Mouse (Mus musculus) retina, postnatal 7 days (tissue): Measurements from ENCODE around the gene Camkk2.
A peak's percentile ranks its signal among the peaks of the same experiment; 100 is the strongest.

ENCODE experiments used
- DNase-seq: peaks from one replicate; pipeline ENCODE4 v3.0.0-alpha.2; 2012; ENCODE audit warnings: low read depth, low spot score

The Camkk2 gene

DNA sequence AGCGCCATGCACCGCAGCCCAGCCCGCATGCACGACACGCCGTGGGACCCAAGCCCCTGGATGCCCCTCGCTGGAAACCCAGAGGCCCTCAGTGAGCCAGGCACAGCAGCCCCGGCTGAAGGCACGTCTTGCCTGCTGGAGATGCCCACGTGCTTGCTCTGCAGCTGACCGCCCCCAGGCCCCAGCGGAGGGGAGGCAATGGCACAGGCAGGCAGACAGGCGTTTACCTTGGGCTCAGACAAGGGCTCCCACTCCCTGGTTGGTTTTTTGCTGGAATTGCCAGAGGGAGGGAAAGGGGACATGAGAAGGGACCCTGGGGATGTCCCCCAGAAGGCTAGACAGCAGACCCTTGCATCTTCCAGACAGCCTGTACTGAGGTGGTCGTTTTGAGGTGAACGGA lies 42.4 kb downstream of the Camkk2 start:
- DNase-seq = no peak

DNA sequence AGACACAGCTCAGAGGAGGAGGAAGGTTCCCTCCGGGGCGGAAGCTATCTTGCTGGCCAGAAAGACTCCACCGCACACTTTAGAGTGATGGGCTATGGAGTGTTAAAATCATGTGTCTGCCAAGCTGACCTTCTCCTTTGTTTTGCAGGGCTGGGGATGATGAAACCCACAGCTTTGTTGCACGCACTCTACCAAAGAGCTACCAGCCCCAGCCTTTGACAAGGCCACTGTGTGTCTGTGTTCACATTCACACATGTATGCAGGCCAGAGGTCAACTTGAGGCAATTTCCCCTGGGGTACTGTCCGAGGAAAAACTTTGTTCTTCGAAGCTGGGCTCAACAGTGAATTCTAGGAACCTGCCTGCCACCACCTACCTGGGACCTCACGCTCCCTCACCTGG lies 43.4 kb downstream of the Camkk2 start:
- DNase-seq = no peak

DNA sequence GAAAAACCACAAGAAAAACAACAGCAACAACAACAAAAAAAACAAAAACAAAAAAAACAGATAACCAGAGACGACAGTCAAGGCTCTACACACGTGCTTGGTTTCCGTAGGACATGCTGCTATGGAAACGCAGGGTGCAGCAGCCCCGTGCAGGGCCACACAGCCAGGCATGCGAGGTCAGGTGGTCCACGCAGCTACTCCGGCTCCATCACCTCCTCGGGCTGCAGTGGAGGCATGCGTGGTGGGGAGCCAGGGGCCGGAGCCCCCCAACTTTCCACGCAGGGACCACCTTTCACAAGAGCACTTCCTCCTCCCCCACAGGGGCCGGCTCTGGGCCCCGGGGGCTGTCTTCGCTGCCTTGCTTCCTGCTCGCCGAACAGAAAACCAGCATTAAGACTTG lies 45.3 kb downstream of the Camkk2 start:
- no peak for DNase-seq

DNA sequence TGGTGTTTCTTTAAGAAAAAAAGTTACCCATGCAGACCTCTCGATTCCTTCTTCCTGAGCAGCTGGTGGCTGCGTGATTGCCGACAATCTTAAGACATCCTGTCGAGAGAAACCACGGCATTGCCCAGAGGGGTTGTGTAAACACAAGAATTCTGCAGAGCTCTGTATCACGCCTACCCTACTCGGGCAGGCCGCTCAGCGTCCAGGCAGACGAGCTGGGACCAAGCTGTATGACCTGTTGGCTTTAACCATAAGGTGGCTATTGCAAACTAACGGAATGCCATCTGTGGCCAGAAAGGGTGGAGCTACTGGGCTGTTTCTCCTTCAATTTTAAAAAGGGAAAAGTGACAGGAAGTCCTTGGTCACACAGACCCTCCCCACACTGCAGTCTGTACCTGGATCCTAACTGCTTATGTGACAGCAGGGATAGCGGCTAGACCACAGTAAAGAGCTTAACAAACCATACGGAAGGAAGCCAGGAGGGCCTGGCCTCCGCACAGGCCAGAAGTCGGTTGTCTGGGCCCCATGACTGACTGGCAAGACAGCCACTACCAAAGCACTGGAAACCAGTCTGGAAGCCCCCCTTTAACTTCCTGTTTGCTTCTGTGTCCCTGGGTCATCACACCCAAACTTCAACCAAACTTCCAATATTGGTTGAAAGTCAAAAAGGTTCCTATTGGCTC lies 47.1 kb downstream of the Camkk2 start:
- DNase-seq = no peak

DNA sequence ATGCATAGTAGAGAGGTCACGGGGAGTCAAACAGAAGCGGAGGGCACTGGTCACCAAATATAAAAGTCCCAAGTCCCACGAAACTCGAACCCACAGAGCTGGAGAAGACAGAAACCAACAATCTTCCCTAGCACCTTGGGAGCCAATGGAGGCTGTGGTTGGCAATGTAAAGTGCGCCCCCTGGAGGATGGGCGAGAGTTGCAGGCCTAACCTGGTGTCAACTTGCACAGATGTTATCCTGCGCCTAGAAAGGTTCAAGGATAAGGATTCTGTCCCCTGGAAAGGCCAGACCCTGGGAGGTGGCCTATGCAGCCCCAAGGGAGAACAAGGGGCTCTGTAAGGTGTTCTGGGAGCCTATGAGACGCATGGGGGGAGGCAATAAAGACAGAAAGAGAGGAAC lies 47.9 kb downstream of the Camkk2 start:
- no peak for DNase-seq

DNA sequence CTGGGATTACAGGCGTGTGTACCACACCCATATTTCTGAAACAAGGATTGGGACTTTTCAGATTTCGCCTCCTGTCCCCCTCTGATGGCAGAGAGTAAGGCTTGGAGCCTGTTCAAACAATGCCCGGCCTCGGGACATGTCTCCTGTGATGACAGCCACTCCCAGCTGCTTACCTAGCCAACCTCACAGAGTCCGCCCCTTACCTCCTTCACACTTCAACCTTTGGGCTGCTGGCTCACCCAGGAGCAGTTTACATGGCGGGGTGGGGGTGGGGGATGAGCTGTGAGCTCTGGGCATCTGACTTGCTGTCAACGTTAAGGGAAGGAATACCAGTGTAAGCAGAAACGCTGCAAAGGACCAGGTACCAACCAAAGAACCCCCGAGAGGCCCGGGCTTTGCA lies 48.4 kb downstream of the Camkk2 start:
- DNase-seq = no peak

DNA sequence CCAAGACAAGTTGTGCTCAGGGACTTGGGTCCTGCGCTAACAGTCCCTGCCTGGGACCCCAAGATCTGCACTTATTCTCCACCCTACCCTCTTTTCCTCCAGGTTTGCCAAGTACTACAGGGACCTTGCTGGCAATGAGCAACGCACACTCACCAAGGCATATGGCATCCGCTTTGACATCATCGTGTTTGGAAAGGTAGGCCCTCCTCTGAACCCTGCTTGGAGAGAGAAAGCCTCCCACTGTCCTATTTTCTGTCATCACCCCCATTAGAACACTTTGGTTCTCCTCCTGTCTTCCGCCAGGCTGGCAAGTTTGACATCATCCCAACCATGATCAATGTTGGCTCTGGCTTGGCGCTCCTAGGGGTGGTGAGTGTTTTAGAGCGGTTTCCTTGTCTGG lies 52.1 kb downstream of the Camkk2 start:
- DNase-seq = no peak

DNA sequence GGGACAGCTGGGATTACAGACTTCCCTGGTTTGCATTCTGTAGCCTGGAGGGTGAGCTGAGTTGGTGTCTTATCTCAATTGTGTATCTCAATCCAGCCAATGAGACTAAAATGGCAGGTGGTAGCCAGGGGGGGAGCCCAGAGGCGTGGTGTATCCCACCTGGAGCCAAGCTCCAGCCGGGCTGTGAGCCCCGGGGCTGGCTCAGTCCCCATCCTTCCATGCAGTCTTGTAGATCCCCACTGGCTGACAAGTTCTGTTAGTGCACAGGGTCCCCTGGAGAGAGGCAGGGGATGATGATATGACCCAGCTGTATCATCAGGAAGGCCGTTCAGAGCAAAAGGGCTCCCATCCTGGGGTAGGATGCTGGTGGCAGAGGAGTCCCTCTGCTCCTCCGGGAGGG lies 52.6 kb downstream of the Camkk2 start:
- DNase-seq = no peak

DNA sequence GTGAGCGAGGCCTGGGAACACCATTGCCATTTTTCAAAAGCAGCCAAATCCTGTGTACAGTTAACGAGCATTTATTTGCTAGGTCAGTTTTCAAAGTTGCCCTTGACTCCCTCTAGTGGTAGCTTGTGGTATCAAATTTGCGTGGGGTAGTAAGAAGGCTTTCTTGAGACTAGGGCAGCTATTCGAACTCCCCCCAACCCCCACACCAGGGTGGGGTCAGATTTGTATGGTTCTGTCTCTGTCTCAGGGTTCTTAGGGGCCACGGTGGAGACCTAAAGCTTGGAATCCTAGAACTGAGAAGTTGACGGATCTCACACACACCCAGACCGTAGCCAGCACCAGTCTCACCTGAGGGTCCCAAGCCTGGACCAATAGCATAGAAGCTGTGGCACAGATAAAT lies 53.1 kb downstream of the Camkk2 start:
- DNase-seq = peak; percentile 68

DNA sequence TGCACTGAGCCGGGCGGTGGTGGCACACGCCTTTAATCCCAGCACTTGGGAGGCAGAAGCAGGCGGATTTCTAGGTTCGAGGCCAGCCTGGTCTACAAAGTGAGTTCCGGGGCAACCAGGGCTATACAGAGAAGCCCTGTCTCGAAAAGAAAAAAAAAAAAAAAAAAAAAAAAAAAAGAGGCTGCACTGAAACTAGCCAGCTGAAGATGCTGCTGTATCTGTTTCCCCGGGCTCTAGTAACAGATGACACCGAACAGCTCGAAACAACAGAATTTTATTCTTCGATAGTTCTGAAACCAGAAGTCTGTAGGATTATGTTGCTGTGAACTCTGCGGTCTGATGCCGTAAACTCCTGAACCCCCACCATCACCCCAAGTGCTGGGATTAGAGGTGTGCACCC lies 53.8 kb downstream of the Camkk2 start:
- no peak for DNase-seq

DNA sequence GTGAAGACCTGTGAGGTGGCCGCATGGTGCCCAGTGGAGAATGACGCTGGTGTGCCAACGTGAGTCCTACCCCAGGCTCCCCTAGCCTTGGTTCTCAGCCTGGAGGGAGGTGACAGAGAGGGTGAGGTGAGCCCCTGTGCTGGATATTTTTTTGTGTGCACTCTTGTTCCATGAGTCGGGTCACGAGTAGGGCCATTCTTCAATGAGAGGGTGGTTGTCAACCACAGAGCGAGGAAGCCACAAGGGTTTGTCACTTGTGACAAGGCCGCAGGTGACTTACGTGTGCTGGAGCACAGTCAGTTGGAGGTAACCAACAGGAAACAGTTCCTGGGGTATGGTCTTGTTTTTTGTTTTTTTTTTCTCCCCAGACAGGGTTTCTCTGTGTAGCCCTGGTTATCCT lies 60.0 kb downstream of the Camkk2 start:
- DNase-seq = no peak

DNA sequence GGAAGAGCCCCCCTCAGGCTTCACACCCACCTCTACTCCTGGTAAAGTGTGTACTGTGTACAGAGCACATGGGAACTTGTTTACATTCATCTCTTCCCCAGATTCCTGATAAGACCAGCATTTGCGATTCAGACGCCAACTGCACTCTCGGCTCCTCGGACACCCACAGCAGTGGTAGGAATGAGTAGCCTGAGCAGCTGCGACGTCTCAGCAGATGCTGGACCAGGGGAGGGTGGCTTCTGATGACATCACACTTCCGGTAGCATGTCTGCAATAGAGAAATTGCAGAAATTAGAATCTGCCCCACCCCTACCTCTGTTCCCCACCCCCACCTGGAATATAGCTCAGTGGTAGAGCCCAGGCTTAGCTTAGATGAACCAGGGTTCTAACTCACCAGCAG lies 60.8 kb downstream of the Camkk2 start:
- no peak for DNase-seq

DNA sequence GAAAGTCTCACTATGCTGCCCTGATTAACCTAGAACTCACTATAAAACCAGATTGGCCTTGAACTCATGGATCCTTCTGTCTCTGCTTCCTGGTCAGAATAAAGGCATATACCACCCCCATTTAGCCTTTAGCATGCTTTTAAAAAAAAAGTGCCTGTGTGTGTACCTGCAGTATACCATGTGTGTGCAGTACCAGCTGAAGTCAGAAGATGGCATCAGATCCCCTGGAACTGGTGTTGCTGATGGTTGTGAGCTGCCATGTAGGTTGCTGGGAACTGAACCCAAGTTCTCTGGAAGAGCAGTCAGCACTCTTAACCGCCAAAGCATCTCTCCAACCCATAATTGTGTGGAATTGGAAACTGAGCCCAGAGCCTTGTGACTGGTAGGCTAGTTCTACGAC lies 62.4 kb downstream of the Camkk2 start:
- DNase-seq = no peak

DNA sequence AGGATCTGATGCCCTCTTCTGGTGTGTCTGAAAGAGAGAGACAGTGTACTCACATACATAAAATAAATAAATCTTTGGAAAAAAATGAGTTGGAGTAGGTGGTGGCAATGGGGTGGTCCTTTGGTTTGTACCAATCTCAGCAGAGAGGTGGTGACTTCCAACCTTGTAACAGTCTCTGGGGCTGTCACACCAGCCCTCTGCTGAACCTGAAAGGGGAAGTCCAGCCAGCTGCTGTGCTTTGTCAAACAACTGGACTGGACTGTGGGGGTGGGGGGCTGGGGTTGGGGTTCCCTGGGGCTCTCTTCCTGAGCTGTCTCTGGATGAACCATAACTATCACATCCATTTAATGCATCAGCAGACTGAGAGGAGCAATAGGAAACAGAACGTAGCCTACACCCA lies 63.5 kb downstream of the Camkk2 start:
- DNase-seq = no peak

DNA sequence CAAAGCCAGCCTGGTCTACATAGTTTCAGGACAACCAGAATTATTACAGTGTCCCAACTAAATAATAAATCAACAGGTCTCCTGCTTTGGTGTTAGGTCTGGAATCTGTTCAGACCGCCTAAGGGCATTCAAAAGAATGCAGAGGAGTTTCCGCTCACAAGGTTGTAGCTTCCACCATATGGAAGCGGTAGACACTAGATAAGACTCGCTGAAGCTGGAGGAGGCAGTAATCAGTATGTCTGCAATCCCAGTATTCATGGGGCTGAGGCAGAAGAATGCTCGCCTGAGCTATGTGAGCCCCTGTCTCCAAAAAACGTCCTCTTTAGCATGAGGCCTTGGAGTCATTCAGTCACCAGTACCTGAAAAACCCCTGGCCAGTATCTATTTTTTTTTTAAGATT lies 70.4 kb downstream of the Camkk2 start:
- DNase-seq = no peak

DNA sequence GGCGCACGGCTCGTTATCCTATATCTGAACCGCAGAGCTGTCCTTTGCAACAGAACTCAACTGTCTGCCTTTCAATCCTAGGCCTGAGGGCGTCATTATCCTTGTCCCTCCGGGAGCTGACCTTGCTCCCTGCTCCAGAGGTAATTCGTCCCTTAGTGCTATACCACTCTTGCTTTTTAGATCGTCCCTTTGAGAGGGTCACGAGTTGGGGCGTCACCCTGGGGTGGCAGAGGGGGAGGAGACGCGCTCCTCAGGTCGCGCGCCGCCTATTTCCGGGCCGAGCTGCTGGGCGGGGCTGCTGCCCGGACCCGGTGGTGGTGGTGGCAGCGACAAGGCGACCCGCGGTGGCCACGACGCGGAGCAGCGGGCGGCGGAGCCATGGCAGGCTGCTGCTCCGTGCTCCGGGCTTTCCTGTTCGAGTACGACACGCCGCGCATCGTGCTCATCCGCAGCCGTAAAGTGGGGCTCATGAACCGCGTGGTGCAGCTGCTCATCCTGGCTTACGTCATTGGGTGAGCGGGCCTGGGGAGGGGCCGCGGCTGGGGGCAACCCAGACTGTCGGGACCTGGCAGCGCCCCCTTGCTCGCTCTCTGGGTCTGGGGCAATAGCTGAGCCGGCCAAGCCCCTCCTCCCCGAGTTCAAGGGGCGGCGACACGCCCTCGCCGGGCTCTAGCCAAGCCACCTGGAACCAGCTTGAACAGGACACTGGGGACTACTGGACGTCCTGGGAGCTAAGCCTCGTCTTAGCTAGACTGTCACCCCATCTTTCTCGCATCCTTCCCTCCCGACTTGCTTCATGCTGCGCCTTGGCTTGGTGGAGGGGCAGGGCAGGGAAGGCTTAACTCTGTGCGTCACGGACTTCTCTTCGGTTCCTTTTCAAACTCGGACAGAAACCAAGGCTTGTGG lies 71.7 kb downstream of the Camkk2 start, which contains the start of gene P2rx4:
P2rx4 (plus strand) TSS at position 269 of the 906 bp plus-strand sequence.
- DNase-seq = peak; percentile 66

DNA sequence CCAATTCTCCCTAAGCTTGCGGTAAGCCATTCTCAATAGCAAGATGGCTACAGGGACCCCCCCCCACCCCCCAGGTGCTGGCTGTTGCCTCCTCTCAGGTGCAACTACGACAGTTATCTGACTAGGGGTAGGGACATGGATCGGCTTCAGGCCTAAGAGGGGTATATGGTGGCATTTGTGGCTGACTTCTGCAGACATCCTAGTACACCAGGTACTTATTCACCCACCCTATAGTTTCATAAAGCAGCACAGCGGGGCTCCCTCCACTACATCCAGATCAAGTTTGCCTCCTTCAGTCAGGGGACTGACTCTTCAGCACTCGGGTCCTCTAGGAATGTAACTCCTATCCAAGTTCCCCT lies 72.3 kb downstream of the Camkk2 start:
- DNase-seq = no peak

DNA sequence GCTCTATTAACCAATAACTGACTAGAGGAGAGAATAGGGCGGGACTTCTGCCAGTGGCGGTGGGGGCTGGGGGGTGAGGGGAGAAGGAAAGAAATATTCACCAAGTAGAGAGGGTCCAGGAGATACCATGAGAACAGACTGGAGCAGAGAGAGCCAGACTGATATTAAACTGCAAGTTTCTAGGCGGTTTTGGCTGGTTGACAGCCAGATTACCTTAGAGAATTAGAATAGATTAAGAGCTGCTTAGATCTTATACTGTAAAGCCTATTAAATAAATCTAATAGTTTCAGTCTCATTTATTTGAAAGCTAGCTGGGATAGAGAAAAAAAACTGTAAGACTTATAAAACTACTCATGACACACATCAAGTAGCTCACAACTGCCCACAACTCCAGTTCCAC lies 74.0 kb downstream of the Camkk2 start:
- peak; percentile 53 for DNase-seq

DNA sequence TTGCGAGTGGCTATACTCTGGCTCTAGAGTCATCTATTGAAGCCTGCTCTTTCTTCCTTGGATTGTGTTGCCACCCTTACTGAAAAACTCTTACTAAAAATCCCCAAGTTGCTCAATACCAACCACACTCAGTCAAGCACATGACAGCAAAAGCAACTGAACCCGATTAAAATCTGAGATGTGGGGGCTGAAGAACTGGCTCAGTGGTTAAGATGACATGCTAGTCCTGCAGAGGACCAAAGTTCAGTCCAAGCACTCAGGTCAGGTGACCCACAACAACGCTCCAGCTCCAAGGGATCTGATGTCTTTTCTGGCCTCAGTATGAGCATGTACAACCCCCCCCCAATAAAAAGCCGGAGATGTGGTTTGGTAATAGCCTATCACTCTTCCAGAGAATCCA lies 74.6 kb downstream of the Camkk2 start:
- DNase-seq = no peak

DNA sequence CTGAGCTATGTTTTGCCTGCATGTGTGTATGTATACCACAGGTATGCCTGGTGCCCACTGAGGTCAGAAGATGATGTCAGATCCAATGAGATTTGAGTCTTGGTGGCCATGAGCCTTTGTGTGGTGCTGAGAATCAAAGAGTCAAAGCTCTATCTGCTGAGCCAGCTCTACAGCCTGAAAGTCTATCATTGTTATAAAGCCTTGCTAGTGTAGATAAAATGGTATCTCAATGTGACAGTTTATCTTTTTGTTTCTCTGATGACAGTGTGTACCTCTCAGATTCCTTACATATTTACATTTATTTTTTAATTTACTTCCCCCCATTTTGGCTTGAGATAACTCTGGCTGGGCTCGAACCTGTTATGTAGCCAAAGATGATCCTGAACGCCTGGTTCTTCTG lies 75.6 kb downstream of the Camkk2 start:
- no peak for DNase-seq

DNA sequence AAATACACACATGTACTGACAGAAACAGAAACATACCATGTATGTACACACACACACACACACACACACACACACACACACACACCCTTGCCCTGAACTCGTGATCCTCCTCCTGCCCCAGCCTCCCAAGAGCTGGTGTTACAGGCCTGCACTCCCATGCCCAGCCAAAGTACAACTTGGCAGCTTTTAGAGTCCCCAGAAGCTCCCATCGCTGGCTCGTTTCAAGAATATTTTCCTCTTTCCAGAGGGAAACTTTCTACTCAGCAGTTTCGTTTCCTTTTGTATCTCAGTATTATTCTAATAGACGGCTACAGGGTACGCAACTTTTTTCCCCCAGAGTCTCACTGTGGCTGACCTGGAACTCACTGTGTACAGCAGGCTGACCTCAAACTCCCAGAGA lies 77.1 kb downstream of the Camkk2 start:
- no peak for DNase-seq

DNA sequence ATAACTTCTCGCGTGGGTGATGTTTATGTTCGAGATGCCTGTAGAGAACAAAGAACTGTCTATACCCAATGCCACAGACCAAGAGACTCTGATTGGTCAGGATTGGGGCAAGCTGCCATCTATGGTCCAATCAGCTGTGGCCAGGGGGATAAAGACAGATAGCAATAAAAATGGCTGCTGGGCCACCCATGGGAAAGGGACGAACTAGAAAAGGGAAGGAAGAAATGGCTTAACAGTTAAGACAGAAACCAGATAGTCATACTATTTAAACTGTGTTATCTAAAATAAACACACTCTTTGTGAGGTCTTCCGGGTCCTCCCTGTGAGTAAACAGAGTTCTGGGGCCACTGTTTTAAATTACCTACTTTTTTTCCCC lies 78.4 kb downstream of the Camkk2 start:
- no peak for DNase-seq

DNA sequence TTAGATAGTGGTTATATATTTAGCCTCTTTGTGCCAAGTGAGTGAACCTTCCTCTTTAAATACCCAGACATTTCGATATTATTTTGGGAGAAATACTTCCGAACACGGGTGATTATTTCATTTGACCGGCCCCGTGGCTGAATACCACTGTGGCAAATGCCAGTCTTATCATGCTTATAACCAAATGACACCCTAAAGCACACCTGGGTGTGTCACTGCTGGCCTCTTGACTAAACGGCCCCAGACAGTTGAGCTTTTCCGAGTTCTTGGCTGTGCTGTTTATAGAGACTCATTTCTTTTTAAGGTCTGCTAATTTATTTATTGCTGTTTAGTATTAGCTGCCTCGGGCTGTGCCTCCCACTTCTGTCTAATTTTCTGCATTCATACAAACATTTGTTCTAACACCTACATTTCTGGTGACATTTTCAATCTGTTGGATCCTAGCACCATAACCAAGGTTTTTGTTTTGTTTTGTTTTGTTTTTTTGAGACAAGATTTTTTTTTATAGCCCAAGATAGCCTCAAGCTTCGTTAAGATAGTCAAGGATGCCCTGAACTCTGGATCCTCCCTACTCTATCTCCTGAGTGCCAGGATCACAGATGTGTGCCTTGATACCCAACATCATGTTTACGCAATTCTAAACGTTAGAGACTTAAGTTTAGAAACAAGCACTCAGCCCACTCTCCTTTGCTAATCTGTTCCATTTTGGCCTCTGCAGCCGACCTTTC lies 78.9 kb downstream of the Camkk2 start:
- no peak for DNase-seq
